Mouse (Mus musculus) adrenal gland, adult 18-20 months (tissue): ENCODE measurements around the gene Kat6b. TPM values are rescaled to one million over a fixed set of nuclear protein-coding genes. Genes with fewer than 3 reads are reported as not detected.

Experiments
- DNase-seq, 2 experiments: peaks; one replicate each; pipeline ENCODE4 v3.0.0; 2021 to 2022; ENCODE audit warnings: low spot score in 2 of 2
- total RNA-seq, 2 experiments: library from RNA; stranded (reverse); gene quantifications; 1 replicate in 1 of 2; 2 replicates in 1 of 2; pipeline ENCODE4 v1.2.3; 2021

Gene Kat6b
- total RNA-seq, 2 experiments from 2014 or later, result 31.3 to 32.2 TPM

DNA sequence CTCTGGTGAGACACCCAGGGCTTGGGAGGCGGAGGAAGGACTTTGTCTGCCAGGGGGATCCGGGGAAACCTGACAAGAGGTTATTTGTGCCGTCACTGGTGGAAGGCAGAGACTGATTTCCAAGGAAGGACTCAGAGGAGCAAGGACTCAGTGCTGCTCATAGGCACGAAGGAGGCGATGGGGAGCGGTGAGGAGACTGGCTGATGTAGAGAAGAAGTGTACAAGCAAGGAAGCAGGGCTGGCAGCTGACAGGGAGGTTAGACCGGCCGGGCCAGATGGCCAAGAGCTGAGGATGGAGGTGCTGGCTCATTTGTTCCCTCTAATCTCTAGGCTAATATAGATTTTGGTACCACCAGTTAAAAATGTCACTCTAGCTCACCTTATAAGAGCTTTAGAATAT, 72.8 kb downstream of the Kat6b start:
- no peak for DNase-seq

- no peak for DNase-seq
These were observed 77.4 kb downstream of the Kat6b start for GRCm38 (mm10) chr14:21558440-21559131.

DNA sequence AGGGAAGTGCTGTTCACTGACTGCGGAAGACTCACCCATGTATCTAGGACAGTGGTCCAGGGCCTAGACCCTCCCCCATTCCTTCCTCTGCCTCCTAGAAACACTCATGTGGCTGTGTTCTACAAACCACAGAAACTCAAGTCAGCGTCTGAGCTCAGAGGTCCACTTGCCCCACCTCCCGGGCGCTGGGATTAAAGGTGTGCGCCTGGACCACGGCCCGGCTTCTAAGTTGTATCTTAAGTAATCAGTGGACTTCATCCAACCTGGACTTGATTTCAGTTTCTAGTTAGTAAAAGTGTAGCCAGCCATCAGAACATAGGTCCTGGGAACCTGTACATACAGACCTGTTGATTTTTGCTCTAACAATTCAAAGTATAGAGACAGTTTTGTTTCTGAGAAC, 78.2 kb downstream of the Kat6b start:
- DNase-seq, result no peak

GRCm38 (mm10) chr14:21560481-21561209, 79.4 kb downstream of the Kat6b start:
- DNase-seq, result no peak

- DNase-seq, result no peak
These were observed 80.3 kb downstream of the Kat6b start for GRCm38 (mm10) chr14:21561396-21562065.

DNA sequence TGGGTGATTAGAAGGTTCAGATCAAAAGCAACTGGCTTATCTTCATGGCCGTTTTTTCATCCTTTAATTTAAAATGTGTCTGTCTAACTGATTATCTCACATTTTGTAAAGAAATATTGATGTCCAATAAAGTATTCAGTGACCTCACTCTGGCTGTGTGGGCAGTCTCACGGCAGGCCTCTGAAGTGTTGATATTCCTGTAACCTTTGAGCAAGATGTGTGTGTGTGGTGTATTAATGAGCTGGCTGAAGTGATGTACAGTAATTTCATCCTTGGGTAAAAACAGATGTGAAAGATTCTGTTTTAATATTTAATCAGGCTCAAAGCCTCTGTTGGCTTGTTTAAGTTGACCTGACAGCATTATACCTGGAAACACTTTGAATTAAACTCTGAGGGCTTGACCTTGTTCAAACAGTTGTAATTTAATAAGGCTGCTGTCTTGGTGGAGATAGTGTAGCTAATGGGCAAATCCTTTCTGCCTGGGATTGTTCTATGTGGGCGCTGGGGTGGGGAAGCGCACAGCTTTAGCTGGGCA, 82.4 kb downstream of the Kat6b start:
- no peak for DNase-seq

DNA sequence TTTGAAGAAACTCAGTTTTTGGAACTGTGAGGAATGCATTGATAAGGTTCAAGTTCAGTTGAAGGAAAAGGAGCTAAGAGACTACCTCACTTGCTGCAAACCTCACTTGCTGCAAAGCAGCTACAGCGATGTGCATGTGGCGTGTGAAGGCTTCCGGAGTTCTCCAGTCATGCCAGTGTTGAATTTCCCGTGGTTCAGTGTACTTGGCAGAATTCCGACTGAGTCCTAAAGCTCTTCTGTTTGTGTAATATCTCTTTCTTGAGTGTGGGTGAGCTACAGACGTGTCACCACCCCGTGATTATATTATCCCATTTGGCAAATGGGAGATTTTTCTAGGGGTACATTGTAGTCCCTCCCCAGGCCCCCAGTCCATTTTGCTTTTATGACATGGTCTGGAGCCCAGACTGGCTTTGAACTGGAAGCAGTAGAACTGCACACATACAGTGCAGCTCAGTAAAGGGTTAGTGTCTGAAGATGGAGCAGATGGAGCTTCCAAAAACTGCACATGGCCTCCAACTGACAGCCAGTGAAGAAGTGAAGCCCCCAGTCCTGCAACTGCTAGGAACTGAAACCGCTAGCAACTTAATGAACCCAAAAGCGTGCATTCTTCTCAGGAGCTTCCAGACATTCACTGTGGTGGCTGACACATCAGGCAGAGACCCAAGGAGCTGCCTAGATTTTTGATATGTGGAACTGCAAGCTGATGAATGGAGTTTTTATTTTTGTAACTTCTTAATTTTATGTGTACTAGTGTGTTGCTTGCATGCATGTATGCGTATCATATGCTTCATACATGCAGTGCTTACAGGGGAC, 84.5 kb downstream of the Kat6b start:
- no peak for DNase-seq

- no peak for DNase-seq
These were observed 86.2 kb downstream of the Kat6b start for GRCm38 (mm10) chr14:21567293-21567984.

DNA sequence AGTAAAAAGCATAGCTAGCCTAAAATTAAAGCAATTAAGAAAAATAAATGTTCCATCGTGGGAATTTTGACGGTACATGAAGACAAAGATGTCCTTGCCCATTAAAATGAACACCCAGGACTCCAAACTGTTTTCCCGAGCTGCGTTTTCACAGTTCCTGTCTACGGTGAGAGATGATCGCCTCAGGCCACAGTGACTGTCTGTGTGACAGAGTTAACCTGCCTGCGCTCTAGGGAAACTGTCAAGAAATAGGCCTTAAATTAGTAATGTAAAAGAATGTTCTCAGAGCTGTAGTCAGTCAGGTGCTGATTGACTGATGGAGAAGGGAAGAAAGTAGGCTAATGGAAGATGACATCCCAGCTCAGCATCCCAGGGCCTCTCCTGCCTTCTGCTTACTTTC, 87.6 kb downstream of the Kat6b start:
- DNase-seq, result no peak

DNA sequence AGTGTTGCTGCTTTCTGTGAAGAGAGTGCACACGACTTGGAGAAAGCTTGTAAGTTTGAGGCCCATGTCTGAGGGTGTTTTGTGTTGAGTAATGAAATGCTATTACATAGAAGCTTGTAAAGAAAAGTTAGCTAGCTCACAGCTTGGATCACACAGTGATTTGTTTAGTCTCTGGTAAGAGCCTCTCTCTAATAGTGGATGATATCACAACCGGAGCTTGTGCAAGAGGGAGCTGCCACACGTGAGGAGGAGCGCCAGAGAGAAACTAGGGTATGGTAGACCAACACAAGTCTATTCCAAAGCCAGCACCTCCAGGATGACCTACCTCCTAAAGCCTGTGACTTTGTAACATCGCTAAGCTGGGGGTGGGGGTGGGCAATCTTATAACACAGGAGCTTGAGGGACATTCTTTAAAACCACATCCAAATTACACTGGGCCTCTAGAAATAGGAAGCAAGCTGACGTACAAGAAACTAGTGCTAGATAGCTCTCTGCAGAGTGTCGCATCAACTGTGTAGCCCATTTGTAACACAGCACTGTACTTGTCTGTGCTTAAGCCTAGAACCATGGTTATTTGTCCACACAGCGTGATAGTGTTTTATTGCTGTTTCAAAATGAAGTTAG, 93.6 kb downstream of the Kat6b start:
- no peak for DNase-seq

GRCm38 (mm10) chr14:21576867-21577266, 95.6 kb downstream of the Kat6b start:
- DNase-seq, result no peak

GRCm38 (mm10) chr14:21581198-21581597, 100.0 kb downstream of the Kat6b start:
- no peak for DNase-seq

DNA sequence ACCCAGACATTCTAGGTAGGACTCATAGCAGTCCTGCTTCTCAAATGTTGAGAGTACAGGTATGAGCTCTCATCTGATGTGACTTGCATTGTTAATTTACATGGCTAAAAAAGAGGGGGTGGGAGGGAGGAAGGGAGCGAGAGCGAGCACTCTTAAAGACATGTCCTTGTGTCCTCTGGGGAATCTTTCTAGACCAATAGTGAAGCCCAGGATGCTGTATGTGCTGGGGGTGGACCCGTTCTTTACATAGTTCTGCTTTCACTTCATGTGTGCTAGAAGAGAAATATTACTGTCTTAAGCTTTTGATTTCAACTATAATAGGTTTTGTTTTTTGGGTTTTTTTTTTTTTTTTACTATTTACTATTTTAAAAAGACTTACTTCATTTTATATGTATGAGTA, 101.1 kb downstream of the Kat6b start:
- no peak for DNase-seq

DNA sequence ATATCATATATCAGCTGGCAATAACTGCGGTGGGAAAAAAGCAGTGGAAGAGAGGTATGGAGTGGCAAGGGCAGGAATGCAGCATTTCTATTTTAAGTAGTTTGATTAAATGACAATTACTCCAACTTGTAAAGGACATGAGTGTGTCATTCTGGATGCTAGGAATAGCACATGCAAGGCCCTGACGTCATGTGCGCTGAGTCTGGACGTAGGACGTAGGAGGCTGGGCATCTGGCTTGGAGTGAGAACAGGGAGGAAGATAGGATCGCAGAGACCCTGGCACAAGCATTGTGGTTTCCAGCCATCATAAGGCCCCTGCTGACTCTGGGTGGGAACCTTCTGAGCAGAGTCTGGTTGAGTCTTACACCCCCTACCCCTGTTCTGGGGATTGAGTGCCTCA, 101.8 kb downstream of the Kat6b start:
- DNase-seq, result no peak

GRCm38 (mm10) chr14:21583868-21584267, 102.6 kb downstream of the Kat6b start:
- no peak for DNase-seq

- no peak for DNase-seq
These were observed 103.4 kb downstream of the Kat6b start for GRCm38 (mm10) chr14:21584468-21585135.

DNA sequence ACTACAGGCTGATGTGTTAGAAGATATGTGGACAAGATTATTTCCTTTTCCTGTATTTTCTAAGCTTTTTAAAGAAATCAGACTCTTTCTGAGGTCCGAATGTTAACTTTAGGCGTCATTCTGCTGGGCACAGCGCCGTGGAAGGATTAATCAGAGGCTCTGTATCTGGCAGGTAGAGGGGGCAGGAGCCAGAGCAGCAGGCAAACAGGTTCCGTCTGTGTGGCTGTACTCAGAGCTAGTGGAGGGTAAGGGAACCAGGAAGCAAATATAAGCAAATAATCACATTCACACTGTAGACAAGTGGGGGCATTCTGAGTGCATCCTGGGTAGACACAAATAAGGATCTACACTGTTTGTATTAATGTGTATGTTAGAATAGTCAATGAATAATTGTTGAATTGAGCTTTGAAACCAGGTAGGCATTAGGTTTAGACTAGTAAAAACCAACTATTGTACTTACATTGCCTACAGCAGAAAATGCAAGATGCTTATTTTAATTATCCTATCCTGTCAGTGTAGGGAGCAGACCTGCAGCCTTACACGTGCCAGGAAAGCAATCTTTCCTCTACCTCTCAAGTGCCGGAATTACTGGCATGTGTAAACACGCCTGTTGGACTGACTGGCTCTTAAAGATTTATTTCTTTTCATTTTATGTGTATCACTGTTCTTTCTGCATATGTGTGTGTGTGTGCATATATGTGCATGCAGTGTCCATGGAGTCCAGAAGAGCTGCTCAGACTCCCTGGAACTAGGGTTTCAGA, 104.4 kb downstream of the Kat6b start:
- no peak for DNase-seq

DNA sequence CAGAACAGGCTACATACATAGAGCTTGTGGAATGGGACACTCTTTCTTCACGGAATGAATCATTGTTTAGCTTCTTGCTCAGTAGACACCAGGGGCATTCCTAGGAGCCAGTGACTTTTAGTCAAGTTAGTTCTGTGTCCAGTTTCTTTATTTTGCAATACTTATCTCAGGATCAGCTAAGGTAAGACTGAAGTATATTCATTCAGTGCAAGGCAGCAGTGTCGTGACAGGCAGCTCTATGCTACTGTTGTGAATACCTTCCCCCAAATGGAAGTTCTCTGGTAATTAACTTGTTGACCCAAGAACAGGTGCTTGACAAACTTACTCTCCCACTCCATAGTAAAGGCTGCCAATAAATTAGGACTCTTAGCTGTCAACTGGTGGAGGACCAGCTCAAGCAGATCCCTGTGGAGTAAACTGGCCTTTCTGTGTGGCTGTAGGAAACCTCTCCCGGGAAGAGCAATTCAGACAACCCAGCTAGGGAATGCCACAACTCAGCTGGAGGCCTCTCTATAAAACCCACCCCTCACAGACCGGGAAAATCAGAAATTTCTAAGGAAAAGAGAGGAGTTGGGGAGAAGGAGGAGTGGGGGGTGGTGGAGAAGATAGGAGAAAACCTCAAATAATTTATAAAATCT, 105.4 kb downstream of the Kat6b start:
- DNase-seq, result no peak
